Mouse (Mus musculus) megakaryocyte, embryonic 14.5 days (primary cell): ENCODE measurements around the gene Srebf2.

Experiments
- FLI1 ChIP-seq: IDR thresholded peaks from 2 replicates; pipeline ENCODE4 v1.6.1; 2012; ENCODE audit warnings: low read length, inconsistent platforms, mixed read lengths
- GATA1 ChIP-seq: IDR thresholded peaks from 3 replicates; pipeline ENCODE4 v1.6.1; 2012; ENCODE audit warnings: mixed read lengths, low read length, inconsistent platforms, borderline replicate concordance

DNA sequence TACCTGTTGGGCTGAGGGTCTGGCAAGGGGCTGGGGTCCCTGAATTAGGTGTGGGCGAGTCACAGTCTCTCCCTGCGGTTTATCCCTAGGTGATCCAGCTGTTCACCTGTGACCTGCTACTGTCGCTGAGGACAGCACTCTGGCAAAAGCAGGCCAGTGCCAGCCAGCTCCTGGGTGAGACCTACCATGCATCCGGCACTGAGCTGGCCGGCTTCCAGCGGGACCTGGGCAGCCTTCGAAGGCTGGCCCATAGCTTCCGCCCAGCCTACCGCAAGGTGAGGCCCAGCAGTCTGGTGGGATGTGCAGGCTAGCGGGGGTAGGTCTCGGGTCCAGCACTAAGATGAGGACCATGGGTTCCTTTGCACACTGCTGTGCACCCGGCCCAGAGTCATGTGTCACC is 52.6 kb downstream of the Srebf2 start:
- TF ChIP-seq GATA1, result no peak
- no peak for TF ChIP-seq FLI1
